Mouse (Mus musculus) lung, adult 2 months (tissue): Measurements from ENCODE around the gene Hk1.

ENCODE experiments used
- CTCF ChIP-seq: fragments of 200-500 bp; IDR thresholded peaks from 2 replicates; pipeline ENCODE4 v1.5.1; 2011; ENCODE audit warnings: mild to moderate bottlenecking, low read length, control low read depth; ENCODE audit not compliant: insufficient read depth
- POLR2A ChIP-seq: fragments of 200-500 bp; IDR thresholded peaks from 2 replicates; pipeline ENCODE4 v1.6.1; 2011; ENCODE audit warnings: low read depth, mild to moderate bottlenecking, control low read depth, low read length, borderline replicate concordance; ENCODE audit errors: extremely low read depth

DNA sequence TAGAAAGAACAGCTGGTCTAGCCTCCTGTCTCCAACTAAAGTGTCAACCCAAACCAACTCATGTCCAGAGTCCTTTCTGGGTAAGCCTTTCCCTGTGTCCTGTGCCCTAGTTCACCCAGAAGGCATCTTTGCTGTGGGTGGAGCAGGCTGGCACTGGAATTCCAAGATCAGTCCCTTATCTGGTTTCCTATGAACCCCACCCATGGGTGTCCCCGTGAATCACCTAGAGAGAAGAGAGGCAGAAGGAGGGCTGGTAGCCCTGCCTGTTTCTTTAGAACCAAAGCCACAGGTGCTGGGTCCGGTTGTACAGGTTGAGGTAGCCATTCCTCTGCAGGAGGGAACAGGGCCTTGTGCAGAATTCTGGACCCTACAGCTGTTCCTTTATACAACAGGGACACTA is 158.1 kb downstream of the Hk1 start:
- TF ChIP-seq POLR2A (no peak), CTCF (no peak)
